Mouse (Mus musculus) ES-E14 (cell line): ENCODE measurements at regions not wholly inside any gene's neighbourhood (a gene's known extent, or its start where the extent isn't known, plus 50 kb on each side); places are given as distances from the start of the nearest gene placed in this dataset.

ENCODE experiments used
- CHD2 ChIP-seq: IDR thresholded peaks from 2 replicates; pipeline ENCODE4 v1.6.1; 2014; ENCODE audit warnings: mild to moderate bottlenecking, low read depth, low read length, inconsistent platforms
- HCFC1 ChIP-seq: IDR thresholded peaks from 2 replicates; pipeline ENCODE4 v1.6.1; 2012; ENCODE audit warnings: low read length, inconsistent platforms, borderline replicate concordance; ENCODE audit not compliant: insufficient read depth
- ZC3H11A ChIP-seq: IDR thresholded peaks from 2 replicates; pipeline ENCODE4 v1.6.1; 2012; ENCODE audit warnings: low read depth, mild to moderate bottlenecking, inconsistent platforms, low read length, borderline replicate concordance
- ZNF384 ChIP-seq: IDR thresholded peaks from 2 replicates; pipeline ENCODE4 v1.6.1; 2012; ENCODE audit warnings: low read depth, low read length, inconsistent platforms

DNA sequence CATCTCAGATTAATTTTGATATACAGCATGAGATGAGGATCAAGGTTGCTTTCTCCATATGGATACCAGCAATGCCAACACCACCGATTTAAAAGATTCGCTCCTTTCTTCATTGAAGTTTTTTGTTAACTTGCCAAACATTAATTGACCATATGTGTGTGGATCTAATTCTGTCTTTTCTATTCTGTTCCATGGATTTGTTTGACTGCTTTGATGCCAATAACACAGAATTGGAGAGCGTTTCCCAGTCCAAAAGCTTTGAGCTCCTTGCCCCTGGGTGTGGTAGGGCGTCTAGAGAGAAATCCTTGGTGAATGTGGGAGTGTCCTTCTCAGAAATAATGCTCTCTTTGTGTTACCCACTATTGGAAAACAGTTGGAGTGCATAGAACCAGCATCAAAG, 254.3 kb downstream of the Samd5 start:
- no peak for TF ChIP-seq CHD2
- TF ChIP-seq ZC3H11A: no peak
- no peak for TF ChIP-seq HCFC1
- TF ChIP-seq ZNF384: no peak
